Mouse (Mus musculus) ES-E14 (cell line): ENCODE measurements around the gene Uri1.

Source experiments
- CHD2 ChIP-seq: IDR thresholded peaks from 2 replicates; pipeline ENCODE4 v1.6.1; 2014; ENCODE audit warnings: mild to moderate bottlenecking, low read depth, low read length, inconsistent platforms
- ZC3H11A ChIP-seq: IDR thresholded peaks from 2 replicates; pipeline ENCODE4 v1.6.1; 2012; ENCODE audit warnings: low read depth, mild to moderate bottlenecking, inconsistent platforms, low read length, borderline replicate concordance

DNA sequence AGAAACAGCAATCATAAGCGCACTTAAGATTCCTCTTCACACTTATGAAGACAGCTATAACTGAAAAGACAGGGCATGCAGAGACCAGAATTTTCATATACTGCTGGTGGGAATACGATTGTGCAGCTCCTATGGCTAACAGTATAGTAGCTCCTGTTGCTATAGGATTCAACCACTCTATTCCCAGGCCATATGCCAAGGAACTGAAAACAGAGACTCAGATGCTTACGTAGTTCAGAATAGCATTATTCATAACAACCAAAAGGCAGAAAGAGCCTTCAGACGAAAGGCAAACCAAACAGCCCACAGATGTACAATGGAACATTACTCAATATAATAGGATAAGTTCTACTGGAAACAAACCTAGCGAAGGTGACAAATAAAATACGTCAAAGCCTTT, 15.0 kb downstream of the Uri1 start:
- TF ChIP-seq ZC3H11A (no peak), CHD2 (no peak)
